Mouse (Mus musculus) testis, adult 2 months (tissue): Measurements from ENCODE around the gene Baz1a.

ENCODE experiments used
- CTCF ChIP-seq: fragments of 200-500 bp; IDR thresholded peaks from 2 replicates; pipeline ENCODE4 v1.5.1; 2012; ENCODE audit warnings: low read depth, mild to moderate bottlenecking, inconsistent platforms, low read length, moderate library complexity; ENCODE audit not compliant: control insufficient read depth, insufficient read depth, insufficient replicate concordance
- POLR2A ChIP-seq: fragments of 200-500 bp; IDR thresholded peaks from 2 replicates; pipeline ENCODE4 v1.6.1; 2012; ENCODE audit warnings: low read depth, mild to moderate bottlenecking, inconsistent platforms, low read length, moderate library complexity; ENCODE audit not compliant: control insufficient read depth

DNA sequence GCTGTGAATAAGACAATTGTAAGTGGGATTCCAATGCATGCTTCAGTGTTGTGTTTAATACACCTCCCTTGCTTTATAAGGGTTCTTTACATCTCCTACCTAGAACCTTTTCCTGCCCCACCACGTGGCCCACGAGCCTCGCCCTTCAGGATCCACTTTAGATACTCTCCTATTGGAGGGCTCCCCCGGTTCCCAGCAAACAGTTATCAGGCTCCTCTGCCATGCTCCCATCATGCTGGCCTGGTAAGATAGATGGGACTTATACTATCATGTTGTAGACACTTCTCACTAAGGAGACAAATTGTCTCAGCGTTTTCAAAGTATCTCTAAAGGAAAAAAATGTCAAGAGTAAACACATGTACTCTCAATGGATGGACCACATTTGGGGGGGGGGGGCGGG, 33.6 kb downstream of the Baz1a start:
- TF ChIP-seq CTCF (no peak), POLR2A (no peak)
